Mouse (Mus musculus): ENCODE measurements around the gene Serpinb9.
"Not testable (repeated sequence)": the region's sequence is repeated elsewhere in the genome, so short reads cannot be mapped to it uniquely, and the experiment has no call there.

Serpinb9 gene

DNA sequence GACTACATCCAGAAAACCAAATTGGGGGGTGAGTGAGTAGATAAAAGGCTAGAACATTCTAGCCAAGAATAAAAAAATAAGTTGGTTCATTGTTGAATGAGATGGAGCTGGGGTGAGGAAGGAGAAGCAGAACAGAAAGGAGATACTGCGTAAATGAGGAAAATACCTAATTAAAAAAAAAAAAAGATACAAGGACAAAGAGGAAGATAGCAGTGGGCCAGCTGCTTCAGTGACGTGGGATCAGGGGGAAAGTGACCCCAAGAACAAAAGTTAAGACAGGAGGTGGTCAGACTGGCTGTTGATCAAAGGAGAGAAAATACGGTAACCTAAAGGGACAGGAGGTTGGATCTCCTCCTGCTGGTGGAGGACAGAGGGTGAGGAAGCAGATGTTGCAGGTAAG, at the start of gene Serpinb9:
Gene Serpinb9, plus strand, starts transcription at position 301 of the 400 bp plus-strand sequence.
- DNase-seq (ENCODE audit: low spot score in 2 of 2) = no peak

DNA sequence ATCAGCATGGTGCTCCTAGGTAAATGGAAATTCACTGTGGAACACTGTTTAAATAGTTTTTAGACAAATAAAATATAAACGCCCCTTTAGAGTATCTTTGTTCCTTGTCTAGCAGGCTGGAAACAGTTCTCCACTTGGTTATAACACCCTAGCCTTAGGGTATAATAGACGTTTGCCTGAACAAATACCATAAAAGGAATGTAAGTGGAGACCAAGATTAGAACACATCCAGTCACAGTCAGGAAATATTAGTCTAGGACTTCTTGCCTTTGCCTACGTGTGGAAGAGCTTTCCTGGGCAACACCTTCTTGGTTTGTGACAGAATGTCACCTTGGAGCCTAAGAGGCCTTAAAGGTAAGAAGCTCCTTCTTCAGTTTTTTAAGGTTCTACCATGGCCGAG, 46.5 kb upstream of the Serpinb9 start:
- DNase-seq (ENCODE audit: low spot score in 2 of 2) = no peak

DNA sequence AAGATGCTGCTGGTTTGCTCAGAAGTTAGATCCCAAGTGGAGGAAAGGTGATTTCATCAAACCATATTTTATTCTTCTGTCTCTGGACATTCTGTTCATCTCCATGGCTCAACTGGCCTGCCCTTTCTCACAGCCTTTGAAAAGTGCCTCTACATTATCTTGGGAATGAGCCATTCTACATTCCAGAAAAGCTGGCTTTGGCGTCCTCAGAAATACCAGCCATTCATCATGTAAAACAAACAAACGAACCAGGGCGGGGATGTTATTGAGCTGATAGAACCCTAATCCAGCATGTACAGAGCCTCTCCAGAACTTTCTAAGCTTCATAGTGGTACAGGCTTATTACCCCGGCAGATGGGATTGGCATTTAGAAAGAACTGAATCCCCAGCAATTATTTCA, 45.1 kb upstream of the Serpinb9 start:
- no peak for DNase-seq (ENCODE audit: low spot score in 2 of 2)

DNA sequence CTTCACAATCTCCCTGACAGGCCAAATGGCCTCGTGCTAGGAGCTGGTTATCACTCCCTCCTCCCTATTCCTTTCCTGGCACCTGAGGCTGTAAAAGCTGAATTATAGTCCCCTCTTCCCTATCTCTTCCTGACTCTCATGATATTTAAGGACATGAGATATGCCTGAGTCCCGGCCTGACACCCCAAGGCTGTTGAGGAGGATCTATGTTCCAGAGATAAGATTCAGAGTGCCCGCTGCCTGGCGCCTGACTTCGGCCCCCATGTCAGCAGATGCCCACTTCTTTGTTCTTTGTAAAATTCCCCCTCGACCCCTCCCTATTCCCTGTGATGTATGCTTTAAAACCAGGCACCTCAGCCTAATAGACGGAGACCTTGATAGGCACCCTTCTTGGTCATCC, 44.5 kb upstream of the Serpinb9 start:
- DNase-seq (ENCODE audit: low spot score in 2 of 2) = not testable (repeated sequence)

DNA sequence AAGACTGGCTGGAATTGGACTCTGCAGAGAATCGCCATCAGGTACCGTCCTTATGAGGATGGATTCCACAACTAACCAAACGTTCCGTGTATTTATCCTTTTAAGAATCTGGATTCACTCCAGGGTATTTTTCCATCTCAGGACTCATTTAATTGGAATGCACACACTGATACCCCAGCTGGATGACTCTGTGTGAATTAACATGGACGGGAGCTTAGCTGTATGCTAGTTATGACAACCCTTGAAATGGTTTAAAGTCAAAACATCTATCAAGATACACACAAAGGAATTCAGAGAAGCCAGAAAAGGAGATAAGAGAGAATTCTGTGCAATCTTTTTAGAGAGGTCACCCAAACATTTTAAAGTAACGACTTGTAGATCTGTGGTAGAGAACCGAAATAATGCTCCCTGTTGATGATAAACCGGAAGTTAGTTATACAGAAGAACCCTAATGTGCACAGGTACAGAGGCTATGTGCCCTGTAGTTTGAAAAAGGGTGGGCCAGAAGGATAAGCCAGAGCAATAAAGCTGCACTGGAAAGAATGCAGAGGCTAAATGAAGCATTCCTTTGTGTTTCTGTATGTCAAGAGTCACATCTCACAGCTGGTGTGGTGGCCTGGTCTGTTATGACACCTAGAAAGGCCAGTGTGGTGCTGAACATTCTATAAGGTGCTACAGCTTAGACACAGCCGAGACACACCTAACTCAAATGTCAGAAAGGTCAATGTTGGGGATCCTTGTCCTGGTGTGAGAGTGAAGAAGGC, 38.9 kb upstream of the Serpinb9 start:
- DNase-seq (ENCODE audit: low spot score in 2 of 2) = no peak

DNA sequence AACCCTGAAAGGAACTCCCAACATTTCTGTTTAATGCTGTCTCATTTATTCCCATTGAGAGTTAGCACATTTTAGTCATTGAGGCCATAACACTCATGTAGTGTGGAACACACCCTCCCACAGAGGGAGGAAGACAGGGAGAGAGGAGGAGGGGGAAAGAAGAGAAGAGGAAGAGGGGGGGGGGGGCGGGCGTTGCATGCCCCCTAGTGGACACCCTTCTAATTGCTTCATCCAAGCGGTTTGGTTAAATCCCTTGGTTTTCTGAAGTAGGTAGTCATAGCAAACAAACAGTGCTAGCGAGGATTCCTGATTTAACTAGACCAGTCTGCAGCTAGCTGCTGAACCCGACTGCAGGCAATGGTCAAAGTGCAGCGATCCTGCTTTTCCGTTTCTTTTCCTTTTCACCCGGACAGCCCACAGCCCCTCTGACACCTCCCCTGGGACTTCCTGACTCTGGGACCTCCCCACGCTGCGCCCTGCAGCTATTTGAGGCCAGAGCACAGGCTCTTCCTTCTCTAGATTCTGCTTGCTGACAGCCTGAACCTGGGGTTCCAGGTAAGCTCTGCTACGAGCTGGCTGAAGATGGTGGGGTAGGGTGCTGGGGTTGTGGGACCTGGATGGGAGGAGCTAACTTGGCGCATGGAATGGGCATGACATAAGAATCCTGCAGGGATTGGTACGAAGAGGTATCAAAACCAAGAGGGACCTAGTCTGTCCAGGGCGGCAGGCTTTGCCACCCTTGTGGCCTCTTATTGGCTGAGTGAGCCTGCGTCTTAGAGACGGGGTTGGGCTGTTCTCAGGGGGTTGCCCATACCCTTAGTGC, 37.9 kb upstream of the Serpinb9 start, which contains the start of gene Serpinb6b:
Gene Serpinb6b, plus strand, starts transcription at position 221 of the 823 bp plus-strand sequence.
- peak; percentile 4 to 30 for DNase-seq (ENCODE audit: low spot score in 2 of 2)

DNA sequence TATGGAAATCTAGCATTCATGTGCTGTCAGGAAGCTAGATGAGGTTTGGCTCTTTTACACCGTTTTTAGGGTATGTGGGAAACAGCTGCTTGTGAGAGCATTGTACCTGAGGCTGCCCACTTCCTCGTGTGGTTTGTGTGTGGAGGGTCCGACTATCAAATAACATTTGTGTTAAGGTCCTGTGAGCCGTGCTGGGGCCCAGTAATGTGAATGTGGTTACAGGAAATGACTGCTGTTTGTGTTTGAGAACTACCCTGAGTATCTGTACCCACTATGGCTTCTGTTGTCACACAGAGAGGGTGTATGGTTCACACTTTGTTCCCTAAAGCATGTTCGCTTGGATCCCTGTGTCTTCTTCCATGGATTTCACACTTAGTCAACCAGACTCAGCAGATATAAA, 36.9 kb upstream of the Serpinb9 start:
- DNase-seq (ENCODE audit: low spot score in 2 of 2) = no peak

DNA sequence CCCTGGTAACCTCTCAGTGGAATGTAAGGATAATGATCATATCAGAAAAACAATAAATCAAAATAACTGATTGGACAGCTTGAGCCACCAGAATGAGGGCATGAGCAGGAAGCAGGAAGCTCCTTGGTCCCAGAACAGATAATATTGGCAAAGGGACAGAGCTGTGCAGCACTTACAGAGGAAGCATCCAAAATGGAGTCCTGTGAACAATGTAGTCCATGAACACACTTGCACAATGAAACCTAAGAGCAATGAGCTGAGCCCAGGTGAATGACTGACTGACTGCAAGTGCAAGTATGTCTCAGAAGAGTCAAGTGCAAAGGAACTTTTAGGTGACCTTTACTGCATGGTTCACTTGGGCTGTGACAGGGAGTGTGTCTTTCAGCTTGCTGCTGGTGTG, 35.8 kb upstream of the Serpinb9 start:
- no peak for DNase-seq (ENCODE audit: low spot score in 2 of 2)

DNA sequence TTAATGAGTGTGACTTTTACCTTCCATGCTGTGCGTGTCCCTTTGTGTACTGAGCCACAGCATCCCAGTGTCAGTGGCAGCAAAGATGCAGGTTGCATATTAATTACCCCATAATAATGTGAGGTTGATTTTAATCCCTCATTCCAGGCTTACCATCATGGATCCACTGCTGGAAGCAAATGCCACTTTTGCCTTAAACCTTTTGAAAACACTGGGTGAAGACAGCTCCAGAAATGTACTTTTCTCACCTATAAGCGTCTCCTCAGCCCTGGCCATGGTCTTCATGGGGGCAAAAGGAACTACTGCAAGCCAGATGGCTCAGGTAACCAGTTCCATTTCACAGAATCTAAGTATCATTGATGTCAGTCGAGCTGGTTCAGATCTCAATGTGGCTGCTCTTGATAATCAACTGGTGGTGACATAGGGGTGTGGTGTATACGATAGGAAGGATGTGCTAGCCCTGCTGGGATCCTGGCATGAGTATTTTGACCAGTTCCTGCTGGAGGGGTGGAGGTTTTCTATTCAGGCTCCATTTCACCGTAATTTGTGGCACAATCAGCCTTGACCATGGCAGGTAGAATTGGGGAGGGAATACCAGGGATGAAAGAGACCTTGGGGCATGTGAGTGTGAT, 34.6 kb upstream of the Serpinb9 start:
- DNase-seq (ENCODE audit: low spot score in 2 of 2) = no peak

DNA sequence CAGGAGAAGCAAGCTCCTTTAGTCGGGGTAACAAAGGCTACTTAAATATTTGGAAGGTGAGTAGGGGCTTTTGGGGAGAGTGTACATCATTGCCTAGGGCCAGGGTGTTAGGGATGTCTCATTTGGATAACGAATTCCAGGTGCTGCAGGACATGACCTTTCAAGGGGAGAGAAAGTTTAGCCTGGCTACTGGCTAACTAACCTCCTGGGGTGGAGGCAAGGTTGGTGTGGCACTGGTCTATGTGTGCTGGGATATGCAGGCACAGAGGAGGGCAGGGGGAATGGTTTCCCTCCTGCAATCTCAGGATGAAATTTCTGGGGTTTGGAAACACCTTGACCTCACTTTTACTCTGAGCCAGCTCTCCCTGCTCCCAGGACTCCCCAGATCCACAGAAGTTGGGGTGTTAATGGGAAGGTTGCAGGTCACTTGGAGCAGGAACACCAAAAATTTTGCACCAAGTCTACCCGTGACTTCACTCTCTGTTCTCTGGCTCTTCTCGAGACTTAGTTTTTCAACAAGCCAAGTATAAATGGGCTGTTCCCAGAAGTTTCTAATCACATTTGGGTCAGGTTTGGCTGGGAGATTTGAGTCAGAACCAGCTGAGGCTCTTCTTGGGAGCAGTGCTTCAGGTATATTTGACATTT, 33.9 kb upstream of the Serpinb9 start:
- DNase-seq (ENCODE audit: low spot score in 2 of 2) = no peak

DNA sequence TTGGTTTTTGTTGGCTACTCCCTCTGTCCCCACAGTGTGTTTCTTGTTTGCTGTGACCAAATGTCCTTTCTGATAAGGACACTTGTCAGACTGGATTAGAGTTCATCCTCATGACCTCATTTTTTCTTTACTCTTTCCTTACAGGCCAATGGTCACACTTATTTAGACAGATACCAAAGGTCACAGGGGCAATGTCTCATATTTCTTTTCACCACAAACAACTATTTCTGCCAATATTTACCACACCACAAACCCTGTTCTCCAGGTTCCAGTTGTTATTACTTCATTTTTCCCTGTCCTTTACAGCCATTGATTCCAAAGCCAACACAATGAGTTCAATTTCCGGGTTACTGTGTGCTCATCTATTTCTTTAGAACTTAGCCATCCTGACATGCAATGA, 33.4 kb upstream of the Serpinb9 start:
- no peak for DNase-seq (ENCODE audit: low spot score in 2 of 2)

DNA sequence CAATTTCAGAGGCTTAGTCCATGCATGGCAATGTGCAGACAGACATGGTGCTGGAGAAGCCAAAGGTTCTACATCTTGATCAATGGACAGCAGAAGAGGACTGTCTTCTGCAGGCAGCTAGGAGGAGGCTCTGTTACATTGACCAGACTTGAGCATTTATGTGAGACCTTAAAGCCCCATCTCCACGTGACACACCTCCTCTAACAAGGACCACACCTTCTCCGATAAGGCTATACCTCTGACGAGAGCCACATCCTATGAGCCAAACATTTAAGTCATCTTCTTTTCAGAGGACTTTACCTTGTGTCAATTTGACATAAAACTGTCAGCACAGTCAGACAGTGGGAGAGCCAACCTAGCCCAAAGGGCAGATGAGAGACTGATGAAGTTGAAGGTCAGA, 32.3 kb upstream of the Serpinb9 start:
- no peak for DNase-seq (ENCODE audit: low spot score in 2 of 2)

DNA sequence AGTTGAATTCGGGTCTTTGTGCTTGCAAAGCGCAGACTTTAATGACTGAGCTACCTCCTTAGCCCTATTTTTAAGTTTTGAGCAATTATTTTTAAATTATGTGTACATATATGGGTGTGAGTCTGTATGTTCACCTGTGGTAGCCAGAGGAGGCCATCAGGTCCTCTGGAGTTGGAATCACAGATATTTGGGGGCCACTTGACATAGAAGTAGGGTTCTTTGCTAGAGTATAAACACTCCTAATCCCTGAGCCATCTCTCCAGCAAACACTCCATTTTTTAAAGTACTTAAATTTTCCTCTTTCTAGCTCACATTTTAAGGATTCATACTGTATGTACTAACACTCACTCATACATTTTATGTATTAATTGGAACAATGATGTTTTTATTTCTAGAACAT, 28.8 kb upstream of the Serpinb9 start:
- DNase-seq (ENCODE audit: low spot score in 2 of 2) = no peak

DNA sequence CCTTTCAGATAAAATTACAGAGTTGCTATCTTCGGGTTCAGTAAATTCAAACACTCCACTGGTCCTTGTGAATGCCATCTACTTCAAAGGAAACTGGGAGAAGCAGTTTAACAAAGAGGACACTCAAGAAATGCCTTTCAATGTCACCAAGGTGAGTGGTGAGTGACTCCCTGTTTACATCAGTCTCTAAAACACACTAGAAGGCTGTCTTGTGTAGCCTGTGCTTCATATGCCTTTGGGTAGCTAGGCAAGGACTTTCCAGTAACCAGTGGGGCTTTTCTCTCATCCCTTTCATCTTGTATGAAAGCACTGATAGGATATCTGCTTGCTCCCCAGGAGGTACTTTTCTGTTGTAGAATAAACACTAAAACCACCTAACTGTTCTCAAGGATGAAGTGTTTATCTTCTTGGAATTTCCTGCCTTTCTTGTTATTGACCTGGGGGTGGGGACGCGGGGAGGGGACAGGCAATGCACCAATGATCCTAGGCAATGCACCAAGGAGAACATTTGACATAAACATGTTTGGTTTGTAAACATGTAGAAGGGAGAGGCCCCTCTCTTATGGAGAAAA, 28.1 kb upstream of the Serpinb9 start:
- DNase-seq (ENCODE audit: low spot score in 2 of 2) = no peak

DNA sequence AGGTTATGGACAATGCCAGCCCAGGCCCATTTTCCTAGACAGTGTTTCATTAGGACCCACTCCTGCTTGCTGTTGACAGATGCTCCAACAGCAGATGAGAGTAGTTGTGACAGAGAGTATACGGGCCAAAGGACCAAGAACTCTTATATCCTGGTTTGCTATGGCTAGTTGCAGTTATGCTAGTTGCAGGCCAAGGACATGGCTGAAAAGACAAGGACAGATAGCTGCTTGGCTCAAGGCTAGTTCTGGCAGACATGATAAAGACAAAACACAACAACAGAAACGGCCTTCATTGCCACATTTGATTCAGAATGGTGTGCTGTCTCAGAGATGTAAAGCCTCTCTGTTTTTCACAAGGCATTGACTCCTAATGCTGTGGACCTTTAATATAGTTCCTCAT, 27.3 kb upstream of the Serpinb9 start:
- DNase-seq (ENCODE audit: low spot score in 2 of 2) = no peak

DNA sequence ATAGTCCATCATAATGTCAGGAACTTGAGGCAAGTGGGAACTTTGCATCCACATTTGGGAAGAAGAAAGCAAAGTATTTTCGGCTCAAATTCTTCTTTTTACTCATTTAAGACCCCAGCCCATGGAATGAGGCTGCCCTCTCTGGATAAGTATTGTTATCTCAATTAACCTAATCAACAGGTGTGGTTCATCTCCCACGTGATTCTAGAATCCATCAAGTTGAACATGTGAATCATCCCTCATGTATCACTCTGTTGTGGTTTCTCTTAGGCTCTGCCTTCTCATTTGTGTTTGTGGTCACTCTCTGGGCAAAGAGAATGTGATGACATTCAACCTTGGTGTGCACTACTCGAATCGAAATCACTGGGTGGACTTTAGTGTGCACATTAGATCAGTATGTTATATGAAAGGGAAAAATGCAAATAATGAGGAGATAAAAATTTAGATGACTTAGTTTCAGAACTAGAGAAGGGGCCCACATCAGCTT, 20.5 kb upstream of the Serpinb9 start:
- no peak for DNase-seq (ENCODE audit: low spot score in 2 of 2)

DNA sequence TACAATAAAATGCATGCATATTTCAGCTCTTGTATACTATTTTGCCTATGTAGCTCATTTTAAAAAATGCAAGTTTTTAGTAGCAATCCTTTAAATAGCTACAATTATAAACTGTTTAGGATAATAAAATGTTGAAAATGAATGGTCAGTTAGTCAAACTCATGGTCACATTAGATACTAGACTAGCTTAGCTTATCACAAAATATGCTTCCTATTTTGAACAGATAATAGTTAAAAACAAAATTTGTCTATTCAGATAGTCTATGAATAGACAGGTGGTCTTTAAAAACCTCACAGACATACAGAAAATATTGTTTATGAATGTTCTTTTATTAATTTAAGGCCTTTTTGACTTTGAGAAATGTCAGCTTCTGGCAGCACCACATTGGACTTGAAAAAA, 16.8 kb upstream of the Serpinb9 start:
- DNase-seq (ENCODE audit: low spot score in 2 of 2) = no peak

DNA sequence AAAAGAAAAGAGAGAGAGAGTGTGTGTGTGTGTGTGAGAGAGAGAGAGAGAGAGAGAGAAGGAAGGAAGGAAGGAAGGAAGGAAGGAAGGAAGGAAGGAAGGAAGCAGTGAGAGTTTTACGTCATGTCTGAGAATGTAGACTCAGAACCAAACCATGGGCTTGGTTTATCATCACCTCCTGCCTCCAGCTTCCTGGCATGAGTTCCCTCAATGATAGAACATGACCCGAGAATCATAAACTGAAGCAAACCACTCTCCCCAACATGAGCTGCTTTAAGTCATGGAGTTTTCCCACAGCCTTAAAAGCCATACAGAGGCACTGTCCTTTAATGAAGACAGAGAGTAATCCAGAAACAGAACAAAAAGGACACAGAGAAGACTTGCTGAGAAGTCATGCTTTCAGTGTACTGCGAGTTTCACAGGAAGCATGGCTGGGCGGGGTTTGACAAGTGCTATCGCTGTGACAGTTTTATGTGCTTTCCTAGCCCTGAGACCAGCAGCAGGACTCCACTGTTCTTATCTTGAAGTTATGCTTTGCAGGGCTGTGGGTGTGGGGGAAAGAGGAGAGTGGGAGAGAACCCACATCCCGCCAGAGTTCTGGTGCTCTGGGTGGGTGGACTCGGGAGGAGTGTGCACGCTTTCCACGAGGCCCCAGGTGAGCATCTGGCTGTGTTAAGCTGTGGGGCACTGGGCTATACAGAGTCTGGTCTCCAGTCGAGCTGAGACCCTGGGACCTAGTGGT, 9.7 kb upstream of the Serpinb9 start:
- DNase-seq (ENCODE audit: low spot score in 2 of 2) = no peak

DNA sequence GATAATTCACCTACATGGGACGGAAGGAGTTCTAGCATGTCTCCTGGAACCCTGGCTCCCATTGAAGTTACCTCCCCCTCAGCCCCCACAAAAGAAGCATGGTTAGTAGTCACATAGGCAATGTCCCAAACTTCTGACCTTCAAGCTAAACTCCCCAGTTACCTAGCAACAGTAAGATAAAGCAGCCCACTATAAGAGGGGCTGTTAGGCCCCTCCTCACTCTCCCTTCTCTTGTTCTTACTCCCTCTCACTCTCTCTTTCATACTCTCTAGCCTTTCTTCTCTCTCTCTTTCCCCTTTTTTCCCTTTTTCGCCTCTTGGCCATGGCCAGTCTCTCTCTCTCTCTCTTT, 9.2 kb upstream of the Serpinb9 start:
- DNase-seq (ENCODE audit: low spot score in 2 of 2) = no peak

DNA sequence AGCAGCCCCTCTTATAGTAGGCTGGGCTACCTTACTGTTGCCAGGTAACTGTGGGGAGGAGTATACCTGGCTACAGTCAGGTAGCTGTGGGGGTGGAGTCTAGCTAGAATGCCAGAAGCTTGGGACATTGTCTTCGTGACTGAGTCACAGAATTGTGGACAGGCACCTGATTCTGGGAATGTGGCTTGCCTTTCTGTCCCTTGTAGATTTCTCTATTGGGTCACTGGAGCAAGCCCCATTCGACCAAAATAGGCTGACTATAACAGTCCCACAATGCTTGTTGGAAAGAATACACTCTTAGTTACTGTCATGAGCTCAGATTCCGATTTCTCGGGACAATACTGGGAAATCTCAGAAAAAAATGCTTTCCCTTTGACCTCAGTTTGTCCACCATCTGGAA, 8.0 kb upstream of the Serpinb9 start:
- no peak for DNase-seq (ENCODE audit: low spot score in 2 of 2)

DNA sequence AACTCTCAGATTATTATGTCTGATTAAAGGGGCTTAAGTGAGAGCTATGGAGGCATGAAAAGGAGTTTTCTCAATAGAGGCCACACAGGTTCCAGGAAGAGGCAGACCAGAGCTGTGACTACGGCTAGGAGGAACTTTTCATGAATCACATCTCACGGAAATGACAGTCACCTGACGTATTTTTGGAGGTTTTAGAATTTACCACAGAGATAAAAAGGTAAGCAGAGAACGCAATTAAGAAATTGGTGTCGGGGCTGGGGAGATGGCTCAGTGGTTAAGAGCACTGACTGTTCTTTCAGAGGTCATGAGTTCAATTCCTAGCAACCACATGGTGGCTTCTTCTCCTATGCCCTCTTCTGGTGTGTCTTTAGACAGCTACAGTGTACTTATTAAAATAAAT, 1.7 kb upstream of the Serpinb9 start:
- no peak for DNase-seq (ENCODE audit: low spot score in 2 of 2)
